Mouse (Mus musculus): ENCODE measurements around the gene Col26a1.

DNA sequence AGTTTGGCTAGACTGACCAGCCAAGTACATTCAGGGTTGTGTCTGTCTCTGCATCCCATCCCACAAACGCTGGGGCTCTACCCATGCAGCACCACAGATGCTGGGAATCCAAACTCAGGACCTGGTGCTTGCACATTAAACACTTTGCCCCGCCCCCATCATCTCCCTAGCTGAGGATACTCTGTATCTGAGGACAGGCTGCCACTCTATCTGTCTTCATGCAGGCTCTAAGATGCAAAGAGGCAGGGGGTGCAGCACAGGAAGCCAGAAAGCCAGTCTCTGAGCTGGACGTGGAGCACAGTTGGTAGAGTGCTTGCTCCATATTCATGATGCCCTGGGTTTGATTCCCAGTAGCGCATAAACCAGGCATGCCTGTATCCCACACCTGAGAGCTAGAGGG lies 20.2 kb downstream of the Col26a1 start:
- TF ChIP-seq CTCF (IDR thresholded peaks at IDR 0.05; ENCODE audit: low read depth) (no peak), EP300 (IDR thresholded peaks at IDR 0.05; ENCODE audit: low read depth) (no peak)
